Mouse (Mus musculus) brain, embryonic 14.5 days (tissue): ENCODE results near the gene Mkrn3. TPM values are rescaled to one million over a fixed set of nuclear protein-coding genes. Genes with fewer than 3 reads are reported as not detected.

Experiments
- DNase-seq: peaks from one replicate; pipeline ENCODE4 v3.0.0-alpha.2; 2011; ENCODE audit warnings: low read depth
- CTCF ChIP-seq: fragments of 200-500 bp; IDR thresholded peaks from 2 replicates; pipeline ENCODE4 v1.5.1; 2012; ENCODE audit warnings: inconsistent platforms, mild to moderate bottlenecking, moderate library complexity, borderline replicate concordance; ENCODE audit not compliant: insufficient read depth, insufficient read length; ENCODE audit errors: extremely low read depth
- POLR2A ChIP-seq: fragments of 200-500 bp; IDR thresholded peaks from 2 replicates; pipeline ENCODE4 v1.6.1; 2012; ENCODE audit warnings: mild to moderate bottlenecking, inconsistent platforms, borderline replicate concordance; ENCODE audit not compliant: poor library complexity, insufficient read depth, insufficient read length, severe bottlenecking; ENCODE audit errors: extremely low read depth
- polyA plus RNA-seq: library from polyadenylated mRNA; depleted of rRNA; stranded (reverse); fragments of >200 nt; gene quantifications from 2 replicates; pipeline ENCODE4 v1.2.3, GENCODE M21; 2012; rRNA removed

The Mkrn3 gene
- polyA plus RNA-seq = 17.2 and 23.3 TPM in 2 replicates

- peak; percentile 98 for DNase-seq
- no peak for TF ChIP-seq CTCF
- TF ChIP-seq POLR2A = no peak; the same call in 1 of the 2 replicates
These were observed at the start of gene Mkrn3 for GRCm38 (mm10) chr7:62419493-62420360. Mkrn3 (minus strand) TSS chr7:62420139.

GRCm38 (mm10) chr7:62463878-62464755, 44.2 kb upstream of the Mkrn3 start, which contains the start of gene Peg12:
Peg12 (minus strand) TSS chr7:62464510.
- DNase-seq = peak; percentile 85
- no peak for TF ChIP-seq POLR2A
- TF ChIP-seq CTCF = peak; percentile 42; the same call in 1 of the 2 replicates

- peak; percentile 67 for DNase-seq
- TF ChIP-seq POLR2A = no peak
- TF ChIP-seq CTCF = no peak
These were observed 43.3 kb upstream of the Mkrn3 start for GRCm38 (mm10) chr7:62463007-62463877.

GRCm38 (mm10) chr7:62462229-62463006, 42.5 kb upstream of the Mkrn3 start:
- peak; percentile 78 for DNase-seq

GRCm38 (mm10) chr7:62452353-62452752, 32.4 kb upstream of the Mkrn3 start:
- no peak for TF ChIP-seq CTCF
- no peak for TF ChIP-seq POLR2A

More at GRCm38 (mm10) chr7:62462229-62463006, 42.5 kb upstream of the Mkrn3 start:
- no peak for TF ChIP-seq POLR2A
- TF ChIP-seq CTCF = no peak

GRCm38 (mm10) chr7:62445431-62446165, 25.7 kb upstream of the Mkrn3 start:
- no peak for TF ChIP-seq POLR2A
- no peak for TF ChIP-seq CTCF
- DNase-seq = peak; percentile 66

More at GRCm38 (mm10) chr7:62452353-62452752, 32.4 kb upstream of the Mkrn3 start:
- DNase-seq = no peak

- peak; percentile 51 for DNase-seq
- TF ChIP-seq CTCF (no peak), POLR2A (no peak)
These were observed 16.5 kb upstream of the Mkrn3 start for GRCm38 (mm10) chr7:62436394-62436793.

GRCm38 (mm10) chr7:62433243-62433642, 13.3 kb upstream of the Mkrn3 start:
- peak; percentile 44 for DNase-seq
- TF ChIP-seq CTCF (no peak), POLR2A (no peak)

GRCm38 (mm10) chr7:62428337-62428736, 8.4 kb upstream of the Mkrn3 start:
- TF ChIP-seq POLR2A = no peak
- TF ChIP-seq CTCF = peak; percentile 57; the same call in 1 of the 2 replicates
- peak; percentile 71 for DNase-seq
